Mouse (Mus musculus): ENCODE results near the gene Treml1.

The Treml1 gene

DNA sequence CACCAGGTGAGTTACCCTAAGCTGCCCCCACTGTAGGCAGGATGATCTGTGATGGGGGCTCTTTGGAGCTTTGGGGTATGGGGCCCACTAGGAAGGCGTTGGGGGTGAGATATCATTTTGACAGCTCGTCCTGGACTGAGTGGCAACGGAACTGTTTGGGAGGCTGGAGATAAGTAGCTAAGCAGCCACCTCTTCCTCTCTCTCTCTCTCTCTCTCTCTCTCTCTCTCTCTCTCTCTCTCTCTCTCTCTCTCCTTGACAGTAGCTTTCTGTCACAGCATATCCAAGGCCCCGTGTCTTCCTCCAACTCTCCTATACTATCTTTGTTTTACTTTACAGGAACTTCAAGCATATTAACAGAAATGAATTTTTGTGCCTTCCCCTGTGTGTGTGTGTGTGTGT, 746 bp downstream of the Treml1 start:
- DNase-seq (ENCODE audit: low spot score), result no peak

DNA sequence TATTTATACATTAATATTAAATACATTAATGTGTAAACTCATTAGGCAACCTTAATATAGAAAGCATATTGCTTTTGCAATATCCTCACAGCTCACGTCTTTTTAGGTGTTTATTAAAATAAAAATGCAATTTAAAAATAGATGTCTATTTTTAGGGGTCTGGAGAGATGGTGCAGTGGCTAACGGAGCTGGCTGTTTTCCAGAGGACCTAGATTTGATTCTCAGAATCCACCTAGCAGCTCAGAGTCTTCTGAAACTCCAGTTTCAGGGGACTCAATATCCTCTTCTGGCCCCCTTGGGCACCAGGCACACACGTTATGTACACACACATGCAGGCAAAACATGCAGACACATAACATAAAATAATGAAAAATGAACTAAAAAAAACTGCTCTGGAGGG, 2.6 kb downstream of the Treml1 start:
- DNase-seq (ENCODE audit: low spot score), result no peak

DNA sequence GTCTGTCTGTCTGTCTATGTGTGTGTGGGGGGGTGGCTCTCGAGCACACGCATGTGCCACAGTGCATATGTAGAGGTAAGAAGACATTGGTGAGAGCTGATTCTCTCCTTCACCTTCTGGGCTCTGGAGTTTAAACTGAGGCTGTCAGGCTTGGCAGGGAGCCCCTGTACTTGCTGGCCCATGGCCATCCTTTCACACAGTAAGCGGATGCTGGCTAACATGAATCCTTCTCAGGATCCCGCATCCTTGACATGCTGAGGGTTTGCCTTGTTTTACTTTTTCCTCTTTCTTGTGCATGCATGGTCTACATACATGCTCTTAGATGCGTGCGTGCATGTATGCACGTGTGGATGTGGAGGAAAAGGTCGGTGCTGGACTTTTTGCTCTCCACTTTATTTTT, 3.2 kb downstream of the Treml1 start:
- DNase-seq (ENCODE audit: low spot score), result no peak

DNA sequence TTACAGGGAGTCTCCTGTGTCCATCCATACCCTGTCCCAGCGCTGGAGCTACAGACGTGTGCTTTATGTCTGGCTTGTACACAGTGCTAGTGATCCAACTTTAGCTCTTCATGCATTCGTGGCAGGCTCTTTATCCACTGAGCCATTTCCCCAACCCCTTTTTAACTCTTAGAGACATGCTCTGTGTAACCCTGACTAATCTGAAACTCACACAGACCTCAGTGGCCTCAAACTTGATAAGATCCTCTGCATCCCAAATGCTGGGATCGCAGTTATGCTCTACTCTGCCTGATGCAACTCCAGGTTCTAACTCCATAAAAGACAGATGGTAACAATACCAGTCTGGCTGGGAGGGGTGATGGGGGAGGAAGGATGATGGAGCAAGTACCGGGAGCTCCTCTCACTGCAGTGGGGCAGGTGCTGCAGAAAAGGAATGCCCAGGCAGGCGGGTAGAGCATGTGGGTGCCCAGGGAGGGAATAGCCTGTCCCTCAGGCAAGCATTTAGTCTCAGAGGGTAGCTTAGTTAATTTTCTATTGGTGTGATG, 3.8 kb downstream of the Treml1 start:
- no peak for DNase-seq (ENCODE audit: low spot score)

DNA sequence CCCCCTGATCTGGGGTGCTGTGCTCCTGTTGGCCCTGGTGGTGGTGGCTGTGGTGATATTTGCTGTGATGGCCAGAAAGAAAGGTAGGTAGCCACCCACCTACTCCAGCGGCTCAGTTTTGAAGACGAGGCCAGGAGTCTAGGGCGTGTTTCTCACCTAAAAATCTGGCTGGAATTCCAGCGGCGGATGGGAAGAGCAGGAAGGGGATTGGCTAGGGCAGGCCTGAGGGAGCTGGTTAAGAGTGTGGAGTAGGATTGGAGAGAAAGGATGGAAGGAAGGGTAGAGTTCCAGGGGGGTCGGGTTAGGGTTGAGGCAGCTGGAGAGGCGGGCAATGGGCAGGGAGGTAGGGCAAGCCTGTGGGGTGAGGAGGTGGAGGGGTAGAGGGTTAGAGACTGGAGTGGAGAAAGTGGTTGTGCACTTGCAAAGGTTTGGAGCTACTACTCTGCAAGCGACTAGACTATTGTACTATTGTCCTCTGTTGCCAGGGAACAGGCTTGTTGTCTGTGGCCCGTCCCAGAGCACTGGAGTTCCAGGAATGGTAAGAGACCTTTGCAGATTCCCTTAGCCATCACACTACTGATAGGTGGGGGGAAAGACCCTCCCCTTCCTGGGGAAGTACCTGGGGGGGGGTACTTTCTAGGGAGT, 5.9 kb downstream of the Treml1 start:
- no peak for DNase-seq (ENCODE audit: low spot score)

DNA sequence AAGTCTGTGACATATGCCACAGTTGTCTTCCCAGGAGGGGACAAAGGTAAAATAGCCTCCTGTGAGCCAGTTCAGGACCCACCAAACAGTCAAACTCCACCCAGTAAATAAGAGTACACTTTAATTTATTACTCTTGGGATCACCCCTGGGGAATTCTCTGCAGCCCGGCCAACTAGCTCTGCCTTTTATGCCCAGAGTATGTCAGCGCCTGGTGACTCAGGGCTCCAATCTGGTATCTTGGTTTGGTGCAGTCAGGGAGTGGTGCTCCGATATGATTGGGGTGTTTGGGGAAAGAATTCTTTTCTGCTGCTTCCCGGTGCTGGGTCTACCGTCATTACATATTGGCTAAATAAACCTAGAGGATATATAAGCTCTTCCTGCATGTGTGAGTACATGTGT, 7.1 kb downstream of the Treml1 start:
- DNase-seq (ENCODE audit: low spot score), result no peak

DNA sequence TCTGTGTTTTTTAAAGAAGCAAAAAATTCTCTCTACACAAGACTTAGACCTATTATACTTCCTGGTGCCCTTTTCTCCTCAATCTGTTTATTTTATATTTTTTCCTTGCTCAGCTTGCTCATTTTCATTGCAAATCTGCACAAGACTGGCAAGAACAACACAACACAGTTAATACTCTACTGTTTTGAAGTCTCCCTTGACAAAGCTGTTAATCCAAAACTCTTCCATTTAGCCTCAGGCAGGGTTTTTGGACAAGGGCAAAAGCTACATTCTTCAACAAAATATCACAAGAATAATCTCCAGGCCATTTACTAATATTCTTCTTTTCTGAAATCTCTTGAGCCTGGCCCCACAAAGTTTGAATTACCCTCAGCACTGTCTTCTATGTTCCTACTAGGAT, 11.9 kb downstream of the Treml1 start:
- no peak for DNase-seq (ENCODE audit: low spot score)

DNA sequence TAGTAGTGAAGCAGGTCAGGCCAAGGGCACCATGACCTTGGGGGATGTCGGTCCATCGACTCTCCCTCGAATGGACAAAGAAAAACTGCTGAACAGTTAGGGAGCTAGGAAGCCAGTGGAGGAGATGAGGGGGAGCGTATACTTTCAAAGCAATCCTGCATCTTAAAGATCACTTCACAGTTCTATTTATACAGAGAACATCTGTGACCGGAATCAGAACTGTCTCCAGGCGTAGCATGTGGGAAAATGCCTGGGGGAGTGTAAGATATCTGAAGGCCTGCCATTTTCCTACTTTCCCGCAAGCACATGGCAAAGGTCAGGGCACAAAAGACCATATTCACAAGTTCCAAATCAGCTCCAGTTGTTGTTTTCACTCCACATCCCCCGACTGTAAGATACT, 13.3 kb downstream of the Treml1 start:
- DNase-seq (ENCODE audit: low spot score), result no peak

DNA sequence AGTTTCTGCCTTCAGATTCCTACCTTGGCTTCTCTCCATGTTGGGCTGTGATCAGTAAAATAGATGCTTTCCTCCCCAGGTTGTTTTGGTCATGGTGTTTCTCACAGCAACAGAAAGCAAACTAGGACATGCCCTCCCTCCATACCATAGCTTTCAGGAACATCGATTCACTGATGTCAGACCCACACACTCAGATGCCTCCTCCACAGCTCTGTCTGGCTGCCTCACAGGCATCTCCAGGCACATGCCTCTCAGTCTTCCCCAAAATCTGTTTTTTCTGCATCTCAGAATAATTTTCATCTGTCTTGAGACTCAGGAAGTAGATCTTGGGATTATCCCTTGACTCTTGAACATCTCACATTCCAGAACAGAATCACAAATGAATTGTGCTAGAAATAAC, 16.4 kb downstream of the Treml1 start:
- DNase-seq (ENCODE audit: low spot score), result no peak

DNA sequence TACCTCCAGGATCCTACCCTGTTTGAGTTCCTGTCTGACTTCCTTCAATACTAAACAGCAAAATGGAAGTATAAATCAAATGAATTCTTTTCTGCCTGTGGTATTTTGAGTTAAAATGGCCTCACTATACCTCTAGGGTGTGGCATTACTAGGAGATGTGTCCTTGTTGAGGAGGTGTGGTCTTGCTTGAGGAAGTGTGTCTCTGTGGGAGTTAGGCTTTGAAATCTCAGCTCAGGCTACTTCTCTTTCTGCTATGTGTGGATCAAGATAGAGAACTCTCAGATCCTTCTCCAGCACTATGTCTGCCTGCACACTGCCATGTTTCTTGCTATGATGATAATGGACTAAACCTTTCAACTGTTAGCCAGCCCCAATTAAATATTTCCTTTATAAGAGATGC, 19.3 kb downstream of the Treml1 start:
- no peak for DNase-seq (ENCODE audit: low spot score)

DNA sequence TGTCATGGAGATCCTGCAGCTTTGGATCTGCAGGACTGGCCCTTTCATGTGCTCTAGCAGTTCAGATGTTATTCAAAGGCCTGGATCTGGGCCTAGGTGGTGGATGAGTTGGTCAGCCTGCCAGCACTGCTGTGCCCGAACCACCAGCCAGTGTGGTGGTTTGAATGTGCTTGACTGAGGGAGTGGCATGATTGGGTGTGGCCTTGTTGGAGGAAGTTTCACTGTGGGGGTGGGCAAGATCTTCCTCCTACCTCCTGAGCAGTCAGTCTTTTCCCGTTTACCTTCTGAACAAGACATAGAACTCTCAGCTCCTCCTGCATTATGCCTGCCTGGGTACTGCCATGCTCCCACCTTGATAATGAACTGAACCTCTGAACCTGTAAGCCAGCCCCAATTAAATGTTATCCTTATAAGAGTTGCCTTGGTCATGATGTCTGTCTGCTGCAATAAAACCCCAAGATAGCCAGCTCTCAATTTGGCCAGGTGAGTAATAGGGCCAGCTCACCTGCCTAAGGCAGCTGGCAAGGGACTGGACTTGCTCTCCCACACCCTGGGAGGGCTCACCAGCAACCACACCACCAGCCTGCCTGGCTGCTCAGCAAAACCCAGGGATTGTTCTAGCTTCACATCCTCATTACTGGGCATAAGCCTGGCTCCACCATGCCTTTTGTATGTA, 26.2 kb downstream of the Treml1 start:
- DNase-seq (ENCODE audit: low spot score), result no peak

DNA sequence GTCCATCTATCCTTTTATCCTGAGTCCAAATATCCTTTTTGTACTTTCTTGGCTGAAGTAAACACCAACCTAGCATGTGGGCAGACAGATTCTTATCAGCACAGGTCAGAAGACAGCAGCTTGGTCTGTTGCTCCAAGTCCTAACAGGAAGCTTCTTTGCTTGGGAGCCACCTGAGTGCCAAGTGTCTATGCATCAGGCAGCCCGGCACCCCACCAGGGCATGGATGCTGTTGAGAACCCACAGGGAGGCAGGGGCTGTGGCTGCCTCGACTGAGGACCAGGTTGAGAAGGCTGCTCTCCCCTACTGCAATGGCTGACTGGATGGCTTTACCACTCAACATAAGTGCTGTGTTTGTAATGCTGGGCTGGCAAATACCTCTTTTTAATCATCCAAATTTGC, 28.9 kb downstream of the Treml1 start:
- no peak for DNase-seq (ENCODE audit: low spot score)

DNA sequence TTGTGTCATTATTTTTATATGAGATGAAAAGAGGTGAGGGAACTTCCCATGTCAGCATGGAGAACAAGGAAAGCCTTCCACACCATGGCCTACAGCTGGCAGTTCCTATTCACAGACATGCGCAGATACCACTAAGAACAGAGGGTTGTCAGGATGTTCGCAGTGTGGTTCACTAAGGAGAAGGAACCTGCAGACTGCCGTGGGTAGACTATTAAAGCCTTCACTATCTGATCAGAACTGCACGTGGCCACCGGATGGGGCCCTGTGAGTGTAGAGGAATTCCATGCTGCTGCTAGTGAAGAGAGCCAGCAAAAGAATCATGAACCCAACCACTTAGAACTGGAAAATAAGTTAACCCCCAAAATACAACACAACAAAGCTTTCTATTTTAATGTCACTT, 29.7 kb downstream of the Treml1 start:
- no peak for DNase-seq (ENCODE audit: low spot score)

DNA sequence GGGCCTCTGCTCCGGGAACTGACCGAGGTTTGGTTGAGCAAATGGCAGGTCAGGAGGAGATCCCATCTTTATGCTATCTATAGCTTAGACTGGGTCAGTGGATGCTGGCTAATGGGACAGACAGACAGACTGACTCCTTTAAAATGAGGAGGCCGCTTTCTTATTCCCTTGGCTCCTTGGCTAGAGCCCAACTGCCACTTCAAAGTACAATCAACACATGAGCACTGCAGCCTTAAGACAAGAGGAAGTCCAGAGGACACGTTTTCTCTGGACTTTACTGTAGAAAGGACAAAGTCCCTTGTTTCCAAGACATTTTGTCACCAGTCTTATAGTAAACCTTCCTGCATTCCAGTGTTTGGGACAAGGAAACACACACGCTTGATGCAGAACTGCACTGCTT, 31.7 kb downstream of the Treml1 start:
- DNase-seq (ENCODE audit: low spot score), result no peak

DNA sequence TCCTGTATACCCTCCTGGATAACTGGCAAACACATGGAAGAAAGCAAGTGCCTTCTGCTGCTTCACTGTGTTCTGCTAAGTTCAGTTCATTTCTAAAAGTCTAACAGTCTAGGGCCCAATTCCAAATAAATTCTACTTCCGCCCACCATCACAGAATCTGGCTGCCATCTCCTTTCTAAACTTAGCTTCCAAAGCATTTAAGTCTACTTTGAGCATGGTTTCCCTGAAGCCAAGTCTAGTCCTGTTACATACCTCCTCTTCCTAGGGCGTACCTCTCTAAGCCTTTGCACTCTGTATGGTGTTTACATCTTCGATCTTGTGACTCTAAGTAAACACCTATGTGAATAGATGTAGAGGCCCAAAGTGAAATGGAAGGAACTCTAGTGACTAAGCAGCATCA, 32.9 kb downstream of the Treml1 start:
- no peak for DNase-seq (ENCODE audit: low spot score)

DNA sequence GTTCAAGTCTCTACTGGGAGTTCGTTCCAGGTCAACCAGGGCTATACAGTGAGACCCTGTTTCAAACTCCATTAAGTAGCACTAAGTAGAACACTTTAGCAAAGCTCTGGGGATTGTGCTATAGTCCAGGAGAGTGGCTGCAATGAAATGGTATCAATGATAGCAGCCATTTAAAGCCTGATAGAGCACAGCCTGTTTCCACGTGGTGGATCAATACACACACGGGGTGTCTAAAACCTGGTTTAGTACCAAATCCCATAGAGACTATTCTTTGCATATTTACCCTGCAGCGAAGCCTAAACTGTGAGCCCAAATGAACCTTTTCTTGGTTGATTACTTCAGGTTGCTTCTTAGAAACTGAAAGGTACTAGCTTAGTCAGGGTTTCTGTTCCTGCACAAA, 42.0 kb downstream of the Treml1 start:
- no peak for DNase-seq (ENCODE audit: low spot score)

DNA sequence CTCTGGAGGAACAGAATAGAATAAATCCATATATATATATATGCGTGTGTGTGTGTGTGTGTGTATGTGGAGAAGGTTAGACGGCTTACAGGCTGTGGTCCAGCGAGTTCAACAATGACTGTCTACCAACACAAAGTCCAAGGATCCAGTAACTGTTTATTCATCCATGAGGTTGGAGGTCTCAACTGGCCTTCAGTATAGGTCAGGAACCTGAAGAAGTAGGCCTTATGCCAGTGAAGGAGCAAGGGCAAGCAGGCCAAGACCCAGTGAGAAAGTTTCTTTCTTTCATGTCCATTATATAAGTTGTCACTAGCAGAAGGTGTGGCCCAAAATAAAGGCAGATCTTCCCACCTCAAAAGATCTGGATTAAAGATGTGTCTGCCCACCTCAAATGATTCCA, 43.0 kb downstream of the Treml1 start:
- no peak for DNase-seq (ENCODE audit: low spot score)

DNA sequence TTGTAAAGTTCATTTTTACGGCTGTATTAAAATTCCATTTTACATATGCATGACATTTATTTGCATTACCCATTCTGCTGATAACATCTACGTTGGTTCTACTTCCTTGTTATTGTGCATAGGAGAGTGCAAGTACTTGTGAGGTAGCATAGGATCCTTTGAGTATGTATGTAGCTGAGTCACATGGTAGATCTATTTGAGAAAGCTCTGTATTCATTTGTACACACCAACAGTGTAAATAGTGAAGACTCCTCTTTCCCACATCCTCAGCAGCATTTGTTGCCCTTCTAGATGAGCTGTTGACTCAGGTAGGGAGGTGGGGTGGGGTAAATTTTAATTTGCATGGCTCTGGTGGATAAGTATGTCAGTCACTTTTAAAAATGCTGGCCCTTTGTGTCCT, 44.1 kb downstream of the Treml1 start:
- DNase-seq (ENCODE audit: low spot score), result no peak

DNA sequence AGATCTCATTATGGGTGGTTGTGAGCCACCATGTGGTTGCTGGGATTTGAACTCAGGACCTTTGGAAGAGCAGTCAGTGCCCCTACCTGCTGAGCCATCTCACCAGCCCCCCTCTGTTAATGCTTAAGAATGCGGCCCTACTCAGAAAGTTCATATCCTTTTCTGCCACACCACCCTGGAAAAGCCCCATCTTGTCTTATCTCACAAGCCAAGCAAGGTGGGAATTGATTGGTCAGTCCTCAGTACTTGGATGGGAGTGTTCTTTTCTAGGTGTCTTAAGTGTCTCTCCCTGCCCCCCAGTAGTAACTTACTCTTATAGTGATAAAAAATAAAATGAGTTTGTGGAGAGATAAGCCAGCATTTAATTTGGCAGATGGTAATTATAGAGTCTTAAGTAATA, 45.0 kb downstream of the Treml1 start:
- no peak for DNase-seq (ENCODE audit: low spot score)

DNA sequence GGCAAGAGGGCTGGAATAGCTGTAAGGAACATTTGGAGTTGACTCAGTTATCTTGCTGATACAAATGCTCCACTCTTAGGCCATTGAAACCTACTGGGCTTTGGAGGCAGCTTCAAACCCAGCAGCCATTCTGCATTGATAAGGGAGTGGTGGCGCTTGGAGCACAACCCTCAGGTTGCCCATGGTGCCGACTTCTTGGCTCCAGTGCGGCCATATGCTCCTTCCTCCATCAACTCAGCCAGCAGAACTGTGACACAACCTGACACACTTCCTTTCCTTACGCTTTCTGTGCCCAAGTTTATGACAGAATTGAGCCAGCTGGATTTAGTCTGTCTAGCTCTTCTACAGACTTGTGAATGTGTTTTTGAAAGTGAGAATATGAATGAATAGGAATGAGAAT, 47.4 kb downstream of the Treml1 start:
- no peak for DNase-seq (ENCODE audit: low spot score)

DNA sequence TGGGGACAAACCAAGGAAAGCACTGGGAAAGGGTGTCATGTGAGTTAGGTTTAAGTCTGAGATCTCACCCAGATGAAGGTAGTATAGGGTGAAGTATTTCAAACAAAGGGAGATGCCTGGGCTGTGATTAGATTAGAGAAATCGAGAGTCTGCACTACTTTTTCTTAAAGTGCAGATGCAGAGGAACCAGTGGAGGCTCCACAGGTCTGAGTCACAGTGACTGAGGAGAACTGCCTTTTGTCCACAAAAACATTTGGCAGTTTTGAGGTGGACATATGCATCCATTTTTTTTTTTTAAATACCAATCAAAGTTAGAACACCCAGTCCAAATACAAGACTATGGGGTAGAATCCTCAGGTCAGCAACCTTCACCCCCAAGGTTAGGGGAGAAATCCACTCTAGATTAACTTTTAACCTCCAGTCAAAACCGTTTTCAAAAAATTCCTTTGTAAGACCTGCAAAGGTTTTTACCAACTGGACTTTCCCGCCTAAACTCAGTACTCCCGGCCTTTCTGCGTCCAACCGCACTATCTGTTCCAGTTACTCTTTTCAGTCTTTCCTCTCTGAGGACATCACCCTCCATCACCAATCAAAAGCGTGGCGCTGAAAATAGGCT, 48.3 kb downstream of the Treml1 start:
- no peak for DNase-seq (ENCODE audit: low spot score)

DNA sequence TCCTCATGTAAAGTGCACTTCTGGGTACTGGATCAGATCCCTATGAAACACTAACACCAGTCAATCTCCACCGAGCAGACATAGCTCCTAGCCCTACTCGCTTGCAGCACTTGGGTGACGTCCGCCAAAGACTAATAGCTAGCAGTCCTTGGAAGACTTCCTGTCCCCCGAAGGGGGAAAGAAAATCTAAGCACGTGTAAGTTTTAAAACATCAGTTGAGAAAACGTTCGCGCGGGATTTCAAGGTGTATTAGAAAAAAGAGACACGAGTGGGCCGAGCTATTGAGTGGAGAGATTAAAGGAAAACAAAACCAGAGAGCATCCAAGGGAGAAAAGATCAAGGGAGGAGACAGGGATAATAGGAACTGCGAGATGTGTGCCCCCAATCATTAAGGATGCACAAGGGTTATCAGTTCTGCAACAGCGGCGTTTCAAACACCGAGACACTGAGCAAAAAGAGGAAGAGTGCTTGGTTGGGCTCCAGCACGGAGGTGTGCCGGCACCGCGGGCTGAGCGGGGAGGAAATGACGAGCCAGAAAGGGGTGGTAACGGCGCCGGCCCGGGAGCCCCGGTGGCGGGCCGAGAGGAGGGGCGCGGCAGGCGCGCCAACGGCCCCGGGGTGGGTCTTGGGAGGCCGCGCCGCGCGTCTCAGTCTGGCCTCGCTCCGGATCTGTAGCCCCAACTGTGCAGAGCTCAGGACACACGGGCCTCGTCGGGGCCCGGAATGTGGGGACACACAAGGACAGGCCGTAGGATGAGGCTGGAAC, 49.0 kb downstream of the Treml1 start:
- peak; percentile 77 for DNase-seq (ENCODE audit: low spot score)

All from retina, embryonic 14.5 days (tissue).